Mouse (Mus musculus): ENCODE measurements around the gene Igfbp3. TPM values are rescaled to one million over a fixed set of nuclear protein-coding genes. Genes with fewer than 3 reads are reported as not detected.

The Igfbp3 gene
- polyA plus RNA-seq, 1 experiment from 2014 or later: 148 TPM

DNA sequence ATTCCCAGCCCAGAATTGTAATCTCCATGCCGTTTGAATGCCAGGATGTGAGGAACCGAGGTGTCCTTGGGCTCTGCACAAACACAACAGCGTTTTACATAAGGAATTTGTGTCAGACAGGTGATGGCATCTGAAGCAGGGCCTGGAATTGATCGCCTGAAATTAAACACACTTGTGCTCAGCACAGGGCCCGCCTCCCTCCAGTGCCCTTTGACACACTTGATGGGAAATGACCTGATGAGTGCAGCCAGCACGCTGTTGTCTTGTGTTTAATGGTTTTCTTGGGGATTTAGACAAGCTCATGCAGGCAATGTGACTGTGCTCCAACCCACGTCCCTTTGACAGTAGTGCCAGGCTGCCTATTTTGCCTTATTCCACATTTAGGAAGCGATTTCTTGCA is 26.3 kb downstream of the Igfbp3 start:
- Histone ChIP-seq H3K27me3 (no peaks in the 10 kb centered on the region), H3K9ac (no peak overlapping the region)
- WGBS: 43% methylated on average over 8 of the region's 8 CpGs

DNA sequence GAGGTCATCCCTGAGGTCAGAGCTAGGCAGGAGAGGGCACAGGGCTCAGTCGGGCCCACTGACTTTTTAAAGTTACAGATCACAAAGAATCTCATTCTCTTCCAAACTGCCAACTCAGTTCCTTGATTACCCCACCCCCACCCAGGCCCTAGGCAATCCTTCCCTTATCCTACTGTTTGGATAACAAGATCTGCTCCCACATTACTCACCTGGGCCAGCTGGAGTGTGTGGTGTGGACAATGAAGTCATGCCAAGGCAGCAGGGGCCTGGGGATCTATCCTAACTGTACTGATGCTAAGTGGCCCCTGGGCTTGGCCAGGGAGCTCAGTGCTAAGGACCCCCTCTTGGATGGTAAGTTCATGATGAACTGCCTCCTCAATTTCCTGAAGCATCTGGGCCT is 29.3 kb downstream of the Igfbp3 start:
- Histone ChIP-seq H3K4me2 (no peak overlapping the region), H3K4me1 (no peaks in the 10 kb centered on the region), H3K27me3 (no peaks in the 10 kb centered on the region), H3K4me3 (no peak overlapping the region), H3K9me3 (no peaks in the 10 kb centered on the region), H3K9ac (no peak overlapping the region), H3K36me3 (no peaks in the 10 kb centered on the region), H3K27ac (no peak overlapping the region)
- ATAC-seq (ENCODE audit: insufficient number of reproducible peaks, low FRiP score, low TSS enrichment, low read depth): 0 out of 2 replicates have a peak, but pooled peaks have one; percentile 27
- WGBS: 57% methylated on average over 1 of the region's 1 CpGs

More for the DNA sequence above, 26.3 kb downstream of the Igfbp3 start:
- no peaks in the 10 kb centered on the region for H3K4me1 ChIP-seq
- H3K36me3 ChIP-seq: no peaks in the 10 kb centered on the region
- no peak overlapping the region for H3K27ac ChIP-seq
- H3K4me3 ChIP-seq: no peak overlapping the region
- H3K9me3 ChIP-seq: no peaks in the 10 kb centered on the region
- no peak overlapping the region for H3K4me2 ChIP-seq
- ATAC-seq (ENCODE audit: insufficient number of reproducible peaks, low FRiP score, low TSS enrichment, low read depth): no peak

DNA sequence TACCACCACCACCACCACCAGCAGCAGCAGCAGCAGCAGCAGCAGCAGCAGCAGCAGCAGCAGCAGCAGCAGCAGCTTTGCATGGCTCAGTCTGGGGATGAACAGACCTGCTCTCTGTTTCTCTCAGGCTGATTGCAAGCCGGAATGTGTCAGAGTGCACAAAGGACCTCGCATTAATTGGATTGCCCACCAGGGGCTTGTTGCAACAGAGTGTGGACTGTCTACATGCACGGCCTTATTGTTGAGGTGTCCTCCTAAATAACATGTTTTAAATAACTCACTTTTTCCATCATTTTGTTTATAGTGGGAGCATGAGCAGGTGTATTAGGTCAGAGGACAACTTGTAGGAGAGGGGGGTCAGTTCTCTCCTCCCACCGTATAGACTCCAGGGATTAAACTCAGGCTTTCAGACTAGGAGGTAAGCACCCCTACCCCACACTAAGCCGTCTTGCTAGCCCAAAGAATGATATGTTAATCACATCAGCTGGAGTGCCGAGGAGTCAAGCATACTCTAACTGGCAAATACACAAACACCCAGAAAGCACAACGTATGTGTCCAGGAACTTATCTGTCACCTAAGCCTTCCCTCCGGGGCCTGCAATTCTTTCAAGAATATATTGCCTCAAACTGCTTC is 31.2 kb downstream of the Igfbp3 start:
- WGBS: 50% methylated on average over 8 of the region's 8 CpGs
- Histone ChIP-seq H3K27me3 (no peaks in the 10 kb centered on the region), H3K9me3 (no peaks in the 10 kb centered on the region), H3K4me1 (no peaks in the 10 kb centered on the region), H3K36me3 (no peaks in the 10 kb centered on the region), H3K9ac (no peak overlapping the region), H3K27ac (no peak overlapping the region), H3K4me2 (no peak overlapping the region), H3K4me3 (no peak overlapping the region)
- no peak for ATAC-seq (ENCODE audit: insufficient number of reproducible peaks, low FRiP score, low TSS enrichment, low read depth)

- no peak overlapping the region for H3K4me2 ChIP-seq
- H3K4me1 ChIP-seq: no peaks in the 10 kb centered on the region
- no peak for ATAC-seq (ENCODE audit: insufficient number of reproducible peaks, low FRiP score, low TSS enrichment, low read depth)
- no peak overlapping the region for H3K27ac ChIP-seq
- no peaks in the 10 kb centered on the region for H3K27me3 ChIP-seq
- H3K9ac ChIP-seq: no peak overlapping the region
- H3K9me3 ChIP-seq: no peaks in the 10 kb centered on the region
- H3K36me3 ChIP-seq: no peaks in the 10 kb centered on the region
- H3K4me3 ChIP-seq: no peak overlapping the region
- 76% methylated on average over 2 of the region's 2 CpGs for WGBS
Measured at GRCm38 (mm10) chr11:7179276-7179675, 34.4 kb downstream of the Igfbp3 start.

DNA sequence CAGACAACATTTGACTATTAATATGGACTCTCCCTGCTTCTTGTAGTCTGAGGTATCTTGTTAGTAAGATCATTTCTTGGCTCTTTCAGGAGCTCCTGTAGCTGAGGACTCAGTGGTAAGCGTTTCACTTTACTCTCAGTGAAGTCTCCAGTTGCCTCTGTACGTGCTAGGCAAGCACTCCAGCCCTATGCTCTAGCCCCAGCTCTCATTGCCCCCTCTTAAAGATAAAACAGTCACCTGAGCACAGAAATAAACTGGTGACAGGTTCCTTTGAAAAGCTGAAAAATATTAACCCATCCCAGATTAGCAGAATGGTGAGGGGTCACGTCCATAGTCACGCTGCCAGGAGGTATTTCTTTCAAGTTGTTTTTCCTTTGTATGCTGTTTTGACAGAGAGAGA is 35.0 kb downstream of the Igfbp3 start:
- 82% methylated on average over 4 of the region's 4 CpGs for WGBS
- no peak overlapping the region for H3K9ac ChIP-seq
- H3K4me1 ChIP-seq: no peaks in the 10 kb centered on the region
- H3K4me2 ChIP-seq: no peak overlapping the region
- no peaks in the 10 kb centered on the region for H3K27me3 ChIP-seq
- H3K4me3 ChIP-seq: no peak overlapping the region
- ATAC-seq (ENCODE audit: insufficient number of reproducible peaks, low FRiP score, low TSS enrichment, low read depth): no peak
- H3K27ac ChIP-seq: no peak overlapping the region
- no peaks in the 10 kb centered on the region for H3K36me3 ChIP-seq
- H3K9me3 ChIP-seq: no peaks in the 10 kb centered on the region

DNA sequence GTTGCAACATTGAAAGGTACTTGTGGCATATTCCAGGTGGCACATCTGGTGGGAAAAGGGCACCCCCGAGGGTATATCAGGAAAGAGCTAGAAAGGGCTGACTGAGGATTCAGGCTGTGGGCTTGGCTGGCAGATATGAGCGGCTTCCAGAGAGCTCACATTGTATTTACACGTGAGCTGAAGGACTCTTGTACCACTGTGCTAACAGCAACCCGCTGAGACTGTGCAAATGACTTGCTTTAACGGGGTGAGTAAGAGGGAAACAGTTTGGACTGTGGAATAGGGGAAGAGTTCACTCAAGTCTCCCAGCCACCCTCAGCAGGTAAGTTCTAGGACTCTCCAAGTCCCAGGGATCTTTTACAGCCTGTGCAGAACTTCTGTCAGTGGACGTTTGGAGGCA is 40.1 kb downstream of the Igfbp3 start:
- Histone ChIP-seq H3K4me1 (no peaks in the 10 kb centered on the region), H3K9ac (no peak overlapping the region), H3K27ac (no peak overlapping the region), H3K27me3 (no peaks in the 10 kb centered on the region), H3K4me2 (no peak overlapping the region), H3K36me3 (no peaks in the 10 kb centered on the region), H3K4me3 (no peak overlapping the region), H3K9me3 (no peaks in the 10 kb centered on the region)
- WGBS: 79% methylated on average over 6 of the region's 6 CpGs
- no peak for ATAC-seq (ENCODE audit: insufficient number of reproducible peaks, low FRiP score, low TSS enrichment, low read depth)

GRCm38 (mm10) chr11:7169645-7170044 is 44.1 kb downstream of the Igfbp3 start:
- Histone ChIP-seq H3K9ac (no peak overlapping the region), H3K27me3 (no peaks in the 10 kb centered on the region), H3K4me2 (no peak overlapping the region), H3K4me1 (no peaks in the 10 kb centered on the region), H3K4me3 (no peak overlapping the region), H3K27ac (no peak overlapping the region), H3K9me3 (no peaks in the 10 kb centered on the region), H3K36me3 (no peaks in the 10 kb centered on the region)
- no peak for ATAC-seq (ENCODE audit: insufficient number of reproducible peaks, low FRiP score, low TSS enrichment, low read depth)
- WGBS: 85% methylated on average over 1 of the region's 1 CpGs

DNA sequence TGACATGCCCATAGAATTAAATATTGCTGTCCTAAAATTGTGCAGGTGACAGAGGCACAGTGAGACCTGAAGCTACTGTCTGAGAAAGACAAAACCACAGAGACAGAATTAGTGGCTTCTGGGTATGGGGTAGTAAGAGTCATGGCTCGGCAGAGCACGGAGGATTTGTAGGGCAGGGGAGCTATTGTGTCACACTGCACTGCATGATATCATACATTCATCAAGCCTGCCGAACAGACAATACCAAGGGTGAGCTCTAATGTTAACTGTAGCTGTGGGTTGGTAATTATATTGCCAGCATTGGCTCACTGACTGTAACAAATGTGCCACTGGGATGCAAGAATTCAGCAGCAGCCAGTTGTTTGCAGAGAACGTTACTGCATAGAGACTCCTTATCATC is 49.3 kb downstream of the Igfbp3 start:
- Histone ChIP-seq H3K36me3 (no peaks in the 10 kb centered on the region), H3K4me1 (peaks cover 9% of the 10 kb centered on the region), H3K27me3 (no peaks in the 10 kb centered on the region), H3K27ac (no peak overlapping the region), H3K9ac (no peak overlapping the region), H3K4me3 (no peak overlapping the region), H3K4me2 (no peak overlapping the region), H3K9me3 (no peaks in the 10 kb centered on the region)
- WGBS: 78% methylated on average over 4 of the region's 4 CpGs
- no peak for ATAC-seq (ENCODE audit: insufficient number of reproducible peaks, low FRiP score, low TSS enrichment, low read depth)

GRCm38 (mm10) chr11:7161502-7162174 is 52.1 kb downstream of the Igfbp3 start:
- no peak for ATAC-seq (ENCODE audit: insufficient number of reproducible peaks, low FRiP score, low TSS enrichment, low read depth)
- Histone ChIP-seq H3K27me3 (no peaks in the 10 kb centered on the region), H3K36me3 (no peaks in the 10 kb centered on the region), H3K27ac (no peak overlapping the region), H3K4me2 (no peak overlapping the region), H3K9ac (no peak overlapping the region), H3K9me3 (no peaks in the 10 kb centered on the region), H3K4me3 (no peak overlapping the region), H3K4me1 (peaks cover 12% of the 10 kb centered on the region)
- WGBS: 80% methylated on average over 8 of the region's 8 CpGs

GRCm38 (mm10) chr11:7160637-7161101 is 53.1 kb downstream of the Igfbp3 start:
- WGBS: 58% methylated on average over 4 of the region's 4 CpGs
- H3K9ac ChIP-seq: no peak overlapping the region
- no peaks in the 10 kb centered on the region for H3K36me3 ChIP-seq
- peak; percentile 50; the same call in 1 of the 2 replicates for ATAC-seq (ENCODE audit: insufficient number of reproducible peaks, low FRiP score, low TSS enrichment, low read depth)
- peaks cover 12% of the 10 kb centered on the region for H3K4me1 ChIP-seq
- no peak overlapping the region for H3K4me2 ChIP-seq
- no peaks in the 10 kb centered on the region for H3K9me3 ChIP-seq
- peak overlapping the region; percentile 65 for H3K27ac ChIP-seq
- H3K4me3 ChIP-seq: no peak overlapping the region
- no peaks in the 10 kb centered on the region for H3K27me3 ChIP-seq

GRCm38 (mm10) chr11:7160146-7160545 is 53.6 kb downstream of the Igfbp3 start:
- ATAC-seq (ENCODE audit: insufficient number of reproducible peaks, low FRiP score, low TSS enrichment, low read depth): no peak
- Histone ChIP-seq H3K9me3 (no peaks in the 10 kb centered on the region), H3K4me1 (peaks cover 12% of the 10 kb centered on the region), H3K27ac (peak overlapping the region; percentile 65), H3K9ac (no peak overlapping the region), H3K27me3 (no peaks in the 10 kb centered on the region), H3K36me3 (no peaks in the 10 kb centered on the region), H3K4me3 (no peak overlapping the region), H3K4me2 (no peak overlapping the region)
- WGBS: 76% methylated on average over 6 of the region's 6 CpGs

DNA sequence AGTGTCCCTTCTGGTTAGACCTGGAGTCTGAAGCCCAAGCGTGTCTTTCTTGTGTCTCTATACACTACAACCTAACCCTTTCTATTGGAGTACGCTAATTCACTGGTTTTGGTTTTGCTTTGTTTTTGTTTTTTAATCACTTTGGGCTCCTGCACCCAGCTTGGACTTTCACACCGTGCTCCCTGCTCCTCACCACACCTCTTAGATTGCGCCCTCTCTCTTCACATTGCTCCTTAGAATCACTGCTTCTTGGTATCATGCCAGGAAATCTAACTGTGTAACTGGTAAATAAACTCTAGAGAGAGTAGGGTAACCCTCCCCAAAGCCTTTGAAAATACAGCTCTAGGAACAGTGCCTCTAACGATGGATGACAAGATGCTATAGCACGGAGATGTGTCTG is 55.5 kb downstream of the Igfbp3 start:
- no peak overlapping the region for H3K9ac ChIP-seq
- H3K27ac ChIP-seq: no peak overlapping the region
- ATAC-seq (ENCODE audit: insufficient number of reproducible peaks, low FRiP score, low TSS enrichment, low read depth): no peak
- peaks cover 12% of the 10 kb centered on the region for H3K4me1 ChIP-seq
- no peaks in the 10 kb centered on the region for H3K36me3 ChIP-seq
- no peaks in the 10 kb centered on the region for H3K9me3 ChIP-seq
- H3K27me3 ChIP-seq: no peaks in the 10 kb centered on the region
- WGBS: 87% methylated on average over 6 of the region's 6 CpGs
- H3K4me3 ChIP-seq: no peak overlapping the region
- H3K4me2 ChIP-seq: no peak overlapping the region

Data from limb, embryonic 15.5 days (tissue).